Mouse (Mus musculus): ENCODE data around the gene Astn1.

- TF ChIP-seq CTCF (IDR thresholded peaks at IDR 0.05) = no peak
- no peak for TF ChIP-seq POLR2A (IDR thresholded peaks at IDR 0.05; ENCODE audit: insufficient read depth, low read depth, low read length)
Observed at GRCm38 (mm10) chr1:158405899-158406769, 44.1 kb downstream of the Astn1 start.

Measured in heart, adult 2 months (tissue).